Mouse (Mus musculus) ES-Bruce4 (cell line): ENCODE results near the gene Matn1. TPM values are rescaled to one million over a fixed set of nuclear protein-coding genes. Genes with fewer than 3 reads are reported as not detected.
A peak's percentile ranks its signal among the peaks of the same experiment; 100 is the strongest.

ENCODE experiments used
- H3K27ac ChIP-seq: 2 replicates; pipeline ENCODE4 v1.5.1; 2012; ENCODE audit warnings: low read length, inconsistent platforms; ENCODE audit not compliant: insufficient read depth
- H3K27me3 ChIP-seq: 2 replicates; pipeline ENCODE4 v1.6.1; 2012; ENCODE audit warnings: mild to moderate bottlenecking, low read length, inconsistent platforms; ENCODE audit not compliant: control insufficient read depth, poor library complexity, insufficient read depth, severe bottlenecking
- H3K36me3 ChIP-seq: 2 replicates; pipeline ENCODE4 v1.6.1; 2012; ENCODE audit warnings: inconsistent platforms, mild to moderate bottlenecking, low read length, moderate library complexity; ENCODE audit not compliant: control insufficient read depth, poor library complexity, insufficient read depth, severe bottlenecking
- H3K4me1 ChIP-seq: one replicate; pipeline ENCODE4 v1.8.1; 2011; ENCODE audit warnings: low read length; ENCODE audit not compliant: control insufficient read depth, insufficient read depth
- H3K4me3 ChIP-seq: 2 replicates; pipeline ENCODE4 v1.5.1; 2011; ENCODE audit warnings: low read depth, mild to moderate bottlenecking, low read length
- H3K9ac ChIP-seq: 2 replicates; pipeline ENCODE4 v1.6.1; 2012; ENCODE audit warnings: low read depth, mild to moderate bottlenecking, inconsistent platforms; ENCODE audit not compliant: poor library complexity, severe bottlenecking
- H3K9me3 ChIP-seq: replicated peaks from 2 replicates; pipeline ENCODE4 v1.6.1; 2012; ENCODE audit warnings: mild to moderate bottlenecking, low read length, inconsistent platforms; ENCODE audit not compliant: control insufficient read depth, poor library complexity, insufficient read depth, severe bottlenecking
- CTCF ChIP-seq: IDR thresholded peaks from one replicate; pipeline ENCODE4 v1.8.1; 2011; ENCODE audit warnings: low read depth, low read length
- EP300 ChIP-seq: IDR thresholded peaks from 2 replicates; pipeline ENCODE4 v1.6.1; 2011; ENCODE audit warnings: low read depth, low read length; ENCODE audit not compliant: insufficient read depth
- POLR2A ChIP-seq: IDR thresholded peaks from one replicate; pipeline ENCODE4 v1.8.1; 2011; ENCODE audit warnings: low read length; ENCODE audit not compliant: insufficient read depth
- polyA plus RNA-seq: library from polyadenylated mRNA; stranded (reverse); fragments of >200 nt; gene quantifications from 2 replicates; pipeline ENCODE4 v1.2.4, GENCODE M21; 2011; ENCODE audit warnings: low read depth; ENCODE audit not compliant: missing spikeins, insufficient read depth, insufficient read length

Matn1 gene
- polyA plus RNA-seq, 1 experiment, result 1.9 TPM

DNA sequence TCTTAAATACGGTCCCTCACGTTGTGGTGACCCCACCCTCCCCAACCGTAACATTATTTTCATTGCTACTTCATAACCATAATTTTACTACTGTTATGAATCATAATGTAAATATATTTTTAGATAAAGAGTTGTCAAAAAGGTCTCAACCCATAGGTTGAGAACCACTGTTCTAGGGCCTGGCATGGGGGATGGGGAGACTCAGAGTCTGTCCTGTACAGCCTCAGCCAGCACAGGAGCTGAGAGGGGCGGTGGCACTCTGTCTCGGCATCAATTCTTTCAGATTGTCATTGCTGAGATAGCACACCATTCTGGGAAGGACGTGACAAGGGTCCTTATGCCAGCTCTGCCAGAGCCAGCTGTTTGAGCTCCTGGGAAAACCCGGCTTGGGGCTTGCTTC is 29.7 kb upstream of the Matn1 start:
- Histone ChIP-seq H3K9me3 (no peaks in the 10 kb centered on the region), H3K27ac (no peak overlapping the region), H3K9ac (peak overlapping the region; percentile 52; the same call in 1 of the 2 replicates), H3K36me3 (no peaks in the 10 kb centered on the region), H3K4me3 (peak overlapping the region; percentile 56; the same call in 1 of the 2 replicates), H3K27me3 (no peaks in the 10 kb centered on the region), H3K4me1 (peaks cover 8% of the 10 kb centered on the region)
- TF ChIP-seq CTCF (no peak), POLR2A (no peak), EP300 (no peak)

DNA sequence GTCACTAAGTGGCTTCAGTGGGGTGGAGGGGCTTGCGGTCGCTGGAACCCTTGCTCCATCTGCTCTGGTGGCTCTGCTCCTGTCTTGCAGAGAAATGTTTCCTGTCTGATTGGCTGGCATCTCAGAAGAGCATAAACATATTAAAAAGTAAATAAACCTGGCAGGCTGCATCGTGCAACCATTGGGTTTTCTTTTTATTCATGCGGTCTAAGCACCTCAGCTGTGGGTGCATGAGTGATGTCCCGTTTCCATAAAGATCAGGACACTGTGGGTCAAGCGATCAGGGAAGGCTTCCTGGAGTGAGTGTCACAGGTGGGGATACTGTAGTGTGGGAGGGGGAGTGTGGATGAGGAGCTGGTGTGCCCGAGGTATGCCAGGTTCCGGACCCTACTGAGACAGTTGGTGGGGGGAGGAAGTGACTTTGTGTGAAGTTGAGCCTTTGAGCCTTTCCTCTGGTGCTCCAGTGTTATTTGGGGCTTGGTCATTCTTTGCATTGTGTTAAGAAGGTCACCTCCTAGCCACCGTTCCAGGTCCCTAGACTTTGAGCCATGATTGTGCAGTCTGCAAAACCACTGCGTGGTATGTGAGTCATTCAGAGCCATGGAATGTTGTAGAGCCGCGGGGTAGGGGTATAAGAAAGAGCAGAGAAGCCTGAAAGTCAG is 29.0 kb upstream of the Matn1 start:
- H3K36me3 ChIP-seq, result no peaks in the 10 kb centered on the region
- peak overlapping the region; percentile 52; the same call in 1 of the 2 replicates for H3K9ac ChIP-seq
- peaks cover 9% of the 10 kb centered on the region for H3K4me1 ChIP-seq
- H3K9me3 ChIP-seq, result no peaks in the 10 kb centered on the region
- no peak overlapping the region for H3K4me3 ChIP-seq
- TF ChIP-seq EP300, result no peak
- no peak for TF ChIP-seq POLR2A
- TF ChIP-seq CTCF, result no peak
- H3K27ac ChIP-seq, result no peak overlapping the region
- H3K27me3 ChIP-seq, result no peaks in the 10 kb centered on the region

DNA sequence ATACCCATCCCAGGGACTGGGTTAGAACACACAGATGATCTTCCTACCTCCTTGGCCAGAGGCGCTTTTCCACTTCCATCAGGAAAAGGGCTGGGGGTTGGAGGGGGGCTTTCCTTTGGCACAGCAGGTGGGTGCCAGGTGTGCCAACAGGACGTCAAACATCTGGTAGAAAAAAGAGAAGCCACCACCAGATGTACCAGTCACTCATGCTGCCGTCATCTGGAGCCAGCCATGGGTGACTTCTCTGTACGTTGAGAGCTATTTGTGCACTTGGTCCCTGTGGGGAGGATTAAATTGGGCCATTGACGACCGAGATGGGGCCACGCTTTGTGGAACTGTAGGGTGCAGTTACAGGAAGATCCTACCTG is 28.5 kb upstream of the Matn1 start:
- no peaks in the 10 kb centered on the region for H3K9me3 ChIP-seq
- no peak overlapping the region for H3K4me3 ChIP-seq
- no peaks in the 10 kb centered on the region for H3K36me3 ChIP-seq
- H3K4me1 ChIP-seq, result peaks cover 9% of the 10 kb centered on the region
- no peak overlapping the region for H3K9ac ChIP-seq
- TF ChIP-seq EP300 (no peak), POLR2A (no peak), CTCF (no peak)
- no peak overlapping the region for H3K27ac ChIP-seq
- no peaks in the 10 kb centered on the region for H3K27me3 ChIP-seq

GRCm38 (mm10) chr4:130916639-130917038 is 27.5 kb upstream of the Matn1 start:
- H3K4me1 ChIP-seq, result peaks cover 11% of the 10 kb centered on the region
- no peaks in the 10 kb centered on the region for H3K27me3 ChIP-seq
- H3K27ac ChIP-seq, result no peak overlapping the region
- H3K9ac ChIP-seq, result no peak overlapping the region
- no peak overlapping the region for H3K4me3 ChIP-seq
- H3K9me3 ChIP-seq, result no peaks in the 10 kb centered on the region
- H3K36me3 ChIP-seq, result no peaks in the 10 kb centered on the region
- TF ChIP-seq CTCF (no peak), POLR2A (no peak), EP300 (no peak)

GRCm38 (mm10) chr4:130917564-130917963 is 26.6 kb upstream of the Matn1 start:
- TF ChIP-seq POLR2A (no peak), EP300 (no peak), CTCF (no peak)
- Histone ChIP-seq H3K27me3 (no peaks in the 10 kb centered on the region), H3K4me1 (peaks cover 11% of the 10 kb centered on the region), H3K9ac (no peak overlapping the region), H3K27ac (no peak overlapping the region), H3K36me3 (no peaks in the 10 kb centered on the region), H3K9me3 (no peaks in the 10 kb centered on the region), H3K4me3 (no peak overlapping the region)

DNA sequence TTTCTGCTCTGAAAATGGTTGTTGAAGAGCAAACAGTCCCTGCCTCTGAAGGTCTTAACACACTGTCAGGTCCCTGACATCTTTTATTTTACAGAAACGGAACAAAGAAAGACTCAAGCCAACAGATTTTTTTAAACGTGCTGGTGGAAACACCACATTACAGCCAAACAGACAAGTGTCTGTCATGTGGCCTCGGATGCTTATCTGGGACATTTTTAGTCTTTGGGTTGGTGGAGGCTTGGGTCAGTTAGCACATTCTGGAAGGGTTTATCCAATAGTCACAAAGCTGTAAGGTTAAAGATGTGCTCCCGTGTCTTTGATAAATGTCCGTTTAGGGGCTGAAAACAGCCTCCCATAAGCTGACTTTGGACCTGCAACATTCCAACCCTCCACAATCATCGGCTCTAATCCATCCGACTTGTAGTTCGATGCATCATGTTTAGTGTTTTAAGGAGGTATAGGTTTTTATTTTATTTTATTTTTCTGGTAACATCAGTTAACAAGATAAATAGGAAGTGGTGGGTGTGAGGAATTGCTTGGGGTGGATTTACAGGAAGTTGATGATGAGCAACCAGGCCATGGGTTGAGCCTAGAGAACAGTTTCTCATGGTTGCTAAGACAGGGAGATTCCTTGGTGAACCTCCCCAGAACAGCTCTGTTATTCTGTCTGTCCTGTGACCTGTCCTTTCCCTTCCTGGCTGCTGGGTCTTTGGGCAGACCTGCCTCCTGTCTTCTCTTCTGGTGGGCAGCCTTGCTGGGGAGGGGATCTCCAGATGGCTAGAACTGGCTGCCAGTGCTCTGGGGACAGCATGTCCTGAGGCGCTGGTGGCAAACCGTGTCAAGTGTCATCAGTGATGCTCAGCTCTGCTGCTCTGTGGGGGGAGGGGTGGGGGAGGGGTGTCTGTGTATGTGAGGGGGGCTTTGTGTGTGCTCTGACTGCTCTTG is 25.1 kb upstream of the Matn1 start:
- peaks cover 11% of the 10 kb centered on the region for H3K4me1 ChIP-seq
- no peaks in the 10 kb centered on the region for H3K36me3 ChIP-seq

More for the DNA sequence above, 25.1 kb upstream of the Matn1 start:
- Histone ChIP-seq H3K9ac (no peak overlapping the region), H3K27me3 (no peaks in the 10 kb centered on the region), H3K4me3 (no peak overlapping the region), H3K9me3 (no peaks in the 10 kb centered on the region), H3K27ac (no peak overlapping the region)
- no peak for TF ChIP-seq POLR2A
- no peak for TF ChIP-seq CTCF
- TF ChIP-seq EP300, result no peak
